In genomic region chr5:118244606-118245443, GRCm38 (mm10) we compare ENCODE assay signal across 8 mouse cellular contexts. TPM values are rescaled to one million over a fixed set of nuclear protein-coding genes. Genes with fewer than 3 reads are reported as not detected.
DNase-seq lines count a peak whose midpoint lies in the region; ATAC-seq and TF ChIP-seq lines count a peak whose summit lies in the region.

Gene Rnft2 (minus strand): TSS chr5:118245116.
Gene 2410131K14Rik (plus strand): TSS chr5:118245227.

- peak within 1 kb of the TSS; percentile 79 for H3K4me3 ChIP-seq in G1E (ENCODE audit: low read depth, low read length)
- H3K4me3 ChIP-seq in forebrain, embryonic 16.5 days (replicated peaks; ENCODE audit: low read length), result peak within 1 kb of the TSS; percentile 87
- H3K4me3 ChIP-seq in layer of hippocampus, adult 2 months, result peak within 1 kb of the TSS; percentile 69
- peak within 1 kb of the TSS; percentile 70 for H3K4me3 ChIP-seq in lung, embryonic 14.5 days (ENCODE audit: low read depth, low read length)
- H3K4me3 ChIP-seq in olfactory bulb, adult 2 months (ENCODE audit: insufficient read depth, low read depth, low read length), result peak within 1 kb of the TSS; percentile 80
- peak within 1 kb of the TSS; percentile 60 for H3K4me3 ChIP-seq in thymus, adult 2 months (ENCODE audit: control insufficient read depth, insufficient read depth, low read length)

- peak; percentile 100 for DNase-seq in G1E (ENCODE audit: low spot score)
- peak; percentile 99 to 100 for DNase-seq in cerebellum, adult 18-20 months
- peak; percentile 98 to 99 for DNase-seq in heart, postnatal 36 days
- DNase-seq in layer of hippocampus, adult 2 months (ENCODE audit: low spot score in 2 of 2), result peak; percentile 100
- peak; percentile 100 for DNase-seq in lung, embryonic 14.5 days
- DNase-seq in thymus, adult 2 months, result peak; percentile 100

- ATAC-seq in G1E (ENCODE audit: extremely low read depth, insufficient number of reproducible peaks, low FRiP score, poor library complexity, severe bottlenecking), result peak; percentile 100
- ATAC-seq in forebrain, embryonic 16.5 days, result peak; percentile 100
- ATAC-seq in lung, embryonic 14.5 days (ENCODE audit: insufficient read depth), result peak; percentile 100

- H3K27ac ChIP-seq in forebrain, embryonic 16.5 days (ENCODE audit: low read length), result peak within 1 kb of the TSS; percentile 80
- H3K27ac ChIP-seq in layer of hippocampus, adult 2 months, result peak within 1 kb of the TSS; percentile 89
- H3K27ac ChIP-seq in lung, embryonic 14.5 days (ENCODE audit: low read depth), result peak within 1 kb of the TSS; percentile 63; the same call in 1 of the 2 replicates
- peak within 1 kb of the TSS; percentile 70 for H3K27ac ChIP-seq in olfactory bulb, adult 2 months (ENCODE audit: insufficient read depth, low read depth, low read length)
- H3K27ac ChIP-seq in thymus, adult 2 months (ENCODE audit: control insufficient read depth, insufficient read depth, low read length), result peak within 1 kb of the TSS; percentile 31

- no peaks in the 10 kb centered on the region for H3K9me3 ChIP-seq in G1E (replicated peaks)
- no peaks in the 10 kb centered on the region for H3K9me3 ChIP-seq in forebrain, embryonic 16.5 days (ENCODE audit: control insufficient read depth, low read length)
- H3K9me3 ChIP-seq in lung, embryonic 14.5 days (ENCODE audit: low read depth, low read length), result no peaks in the 10 kb centered on the region

- under 1% methylated on average over 68 of the region's 68 CpGs for WGBS in forebrain, embryonic 16.5 days
- under 1% methylated on average over 68 of the region's 68 CpGs for WGBS in lung, embryonic 14.5 days
- under 1% methylated on average over 68 of the region's 68 CpGs for WGBS in olfactory bulb, adult 2 months
- WGBS in thymus, adult 2 months, result 1% methylated on average over 68 of the region's 68 CpGs

- H3K4me2 ChIP-seq in forebrain, embryonic 16.5 days (ENCODE audit: low read length), result peak within 1 kb of the TSS; percentile 85
- H3K4me2 ChIP-seq in lung, embryonic 14.5 days, result peak within 1 kb of the TSS; percentile 65

- no peaks in the 10 kb centered on the region; the same call in 1 of the 2 replicates for H3K27me3 ChIP-seq in G1E (ENCODE audit: insufficient read depth, low read length)
- no peaks in the 10 kb centered on the region for H3K27me3 ChIP-seq in forebrain, embryonic 16.5 days (replicated peaks; ENCODE audit: control insufficient read depth, insufficient read depth, low read length)
- no peaks in the 10 kb centered on the region for H3K27me3 ChIP-seq in lung, embryonic 14.5 days (ENCODE audit: insufficient read depth, low read length)
- no peaks in the 10 kb centered on the region for H3K27me3 ChIP-seq in thymus, adult 2 months (ENCODE audit: control insufficient read depth, insufficient read depth, low read length)

- H3K36me3 ChIP-seq in G1E (replicated peaks), result peaks cover 27% of the 10 kb centered on the region
- peaks cover 5% of the 10 kb centered on the region; the same call in 1 of the 2 replicates for H3K36me3 ChIP-seq in forebrain, embryonic 16.5 days (ENCODE audit: control insufficient read depth, insufficient read depth)
- H3K36me3 ChIP-seq in lung, embryonic 14.5 days (ENCODE audit: insufficient read depth), result 0 out of 2 replicates have a peak, but pooled peaks cover 7% of the 10 kb centered on the region
- H3K36me3 ChIP-seq in thymus, adult 2 months (ENCODE audit: control insufficient read depth, insufficient read depth, low read length), result no peaks in the 10 kb centered on the region

- TF ChIP-seq POLR2A in olfactory bulb, adult 2 months (IDR thresholded peaks at IDR 0.05; ENCODE audit: insufficient read depth, low read depth, low read length), result peak; percentile 50
- peak; percentile 35; the same call in 1 of the 2 replicates for TF ChIP-seq POLR2A in thymus, adult 2 months (IDR thresholded peaks at IDR 0.05; ENCODE audit: control insufficient read depth, extremely low read depth, insufficient read depth, low read length, poor library complexity)

- peaks cover 27% of the 10 kb centered on the region for H3K4me1 ChIP-seq in G1E (ENCODE audit: insufficient read depth, low read depth, low read length)
- peaks cover 22% of the 10 kb centered on the region for H3K4me1 ChIP-seq in forebrain, embryonic 16.5 days (replicated peaks; ENCODE audit: control insufficient read depth, insufficient read depth, low read length)
- 0 out of 2 replicates have a peak, but pooled peaks cover 7% of the 10 kb centered on the region for H3K4me1 ChIP-seq in lung, embryonic 14.5 days (ENCODE audit: insufficient read depth)
- peaks cover 12% of the 10 kb centered on the region; the same call in 1 of the 2 replicates for H3K4me1 ChIP-seq in olfactory bulb, adult 2 months (ENCODE audit: control insufficient read depth, insufficient read depth, low read length)
- H3K4me1 ChIP-seq in thymus, adult 2 months (replicated peaks; ENCODE audit: control insufficient read depth, insufficient read depth, low read length), result peaks cover 12% of the 10 kb centered on the region

- intact Hi-C loops in heart, postnatal 36 days (cut with DNase I), result loop anchor here (5.0 kb wide), 1 partner anchor 73 kb away; no protein-coding TSS in a partner anchor

- no peak for TF ChIP-seq CTCF in G1E (IDR thresholded peaks at IDR 0.05; ENCODE audit: low read depth, low read length)
- peak; percentile 41 for TF ChIP-seq CTCF in layer of hippocampus, adult 2 months (conservative IDR thresholded peaks at IDR 0.05)
- 0 out of 2 replicates have a peak, but pooled peaks have one; percentile 18 for TF ChIP-seq CTCF in lung, embryonic 14.5 days (IDR thresholded peaks at IDR 0.05; ENCODE audit: low read depth)
- TF ChIP-seq CTCF in olfactory bulb, adult 2 months (IDR thresholded peaks at IDR 0.05; ENCODE audit: insufficient read depth, low read depth, low read length), result no peak
- TF ChIP-seq CTCF in thymus, adult 2 months (IDR thresholded peaks at IDR 0.05; ENCODE audit: borderline replicate concordance, control insufficient read depth, extremely low read depth, insufficient read depth, low read length, poor library complexity), result peak; percentile 58; the same call in 1 of the 2 replicates

- peak within 1 kb of the TSS; percentile 88 for H3K9ac ChIP-seq in forebrain, embryonic 16.5 days (replicated peaks; ENCODE audit: low read depth, low read length)
- peak within 1 kb of the TSS; percentile 68 for H3K9ac ChIP-seq in lung, embryonic 14.5 days

RNA-seq across cellular contexts. Expression of gene Rnft2, which starts in this region (rescaled TPM):
- total RNA-seq in G1E (2014; fragmentation: Nextera tagmentation) (1.1 and 1.6 TPM in 2 replicates), G1E (2017) (0.12 and 1.0 TPM in 2 replicates)
- 0.95 and 1.2 TPM in 2 replicates for polyA plus RNA-seq in G1E (2012)
- 9.4 and 11.1 TPM in 2 replicates for polyA plus RNA-seq in forebrain, embryonic 16.5 days (2015; fragmentation: Nextera tagmentation; extraction: Ambion mirVana)
- 1 to 10 TPM; 2.0 to 2.5 TPM for total RNA-seq in heart, postnatal 36 days (2021)
- total RNA-seq in layer of hippocampus, adult 2 months (2021), result 10 to 100 TPM; 68.1 to 71.9 TPM
- 3.0 and 3.4 TPM in 2 replicates for polyA plus RNA-seq in lung, embryonic 14.5 days (2014; fragmentation: Nextera tagmentation; extraction: Ambion mirVana)
- polyA plus RNA-seq in olfactory bulb, adult 2 months (2012; ENCODE audit: insufficient read depth, insufficient read length, low replicate concordance, missing spikeins), result not detected in 2 replicates
- polyA plus RNA-seq in thymus, adult 2 months (2012; rRNA removed), result 2.0 and 2.7 TPM in 2 replicates

RNA-seq across cellular contexts. Expression of gene 2410131K14Rik, which starts in this region (rescaled TPM):
- 2.6 and 2.7 TPM in 2 replicates for total RNA-seq in G1E (2014; fragmentation: Nextera tagmentation)
- 3.4 TPM in 2 replicates for total RNA-seq in G1E (2017)
- 1.4 and 2.1 TPM in 2 replicates for polyA plus RNA-seq in G1E (2012)
- 17.8 and 18.6 TPM in 2 replicates for polyA plus RNA-seq in forebrain, embryonic 16.5 days (2015; fragmentation: Nextera tagmentation; extraction: Ambion mirVana)
- total RNA-seq in heart, postnatal 36 days (2021), result 1 to 10 TPM; 7.7 to 8.1 TPM
- total RNA-seq in layer of hippocampus, adult 2 months (2021), result 10 to 100 TPM; 13.8 to 14.5 TPM
- polyA plus RNA-seq in lung, embryonic 14.5 days (2014; fragmentation: Nextera tagmentation; extraction: Ambion mirVana), result 9.7 and 9.9 TPM in 2 replicates
- not detected in 2 replicates for polyA plus RNA-seq in olfactory bulb, adult 2 months (2012; ENCODE audit: insufficient read depth, insufficient read length, low replicate concordance, missing spikeins)
- polyA plus RNA-seq in thymus, adult 2 months (2012; rRNA removed), result 8.7 and 10.8 TPM in 2 replicates

Comparison
In these comparisons a context has a peak if more than half of its experiments do, and no peak if none do; other contexts are left out.
1. Peak in every context shown above with its lines: DNase-seq, ATAC-seq, H3K4me3 ChIP-seq and H3K27ac ChIP-seq.
2. RNA of gene Rnft2 (total RNA-seq): 68.1 to 71.9 TPM in layer of hippocampus, adult 2 months; 2.0 to 2.5 TPM in heart, postnatal 36 days and 0.12 to 1.6 TPM in G1E; every median in the first group is over 10 times any median in the second.
3. CTCF ChIP-seq: peak in layer of hippocampus, adult 2 months (single experiment), lung, embryonic 14.5 days (single experiment) and thymus, adult 2 months (single experiment); none in G1E (single experiment) and olfactory bulb, adult 2 months (single experiment).
4. H3K27ac ChIP-seq: peak in every context shown above with its lines; median percentile 89 in layer of hippocampus, adult 2 months; 80 in forebrain, embryonic 16.5 days; 70 in olfactory bulb, adult 2 months; 63 in lung, embryonic 14.5 days; 31 in thymus, adult 2 months.